Mouse (Mus musculus): ENCODE results near the gene Lpp.

- TF ChIP-seq NRF1 (IDR thresholded peaks at IDR 0.05; ENCODE audit: low read depth, low read length) (no peak), TCF12 (IDR thresholded peaks at IDR 0.05; ENCODE audit: low read depth, low read length) (no peak), CTCF (conservative IDR thresholded peaks at IDR 0.05 in 1 of 2, IDR thresholded peaks at IDR 0.05 in 1 of 2; ENCODE audit: low read depth in 2 of 2, low read length in 2 of 2) (no peak), CHD1 (IDR thresholded peaks at IDR 0.05; ENCODE audit: low read depth, low read length) (no peak), ELF1 (IDR thresholded peaks at IDR 0.05; ENCODE audit: low read depth, low read length) (no peak), KAT2A (IDR thresholded peaks at IDR 0.05; ENCODE audit: insufficient replicate concordance, low read length) (no peak), POLR2AphosphoS2 (IDR thresholded peaks at IDR 0.05; ENCODE audit: low read depth, low read length) (no peak), HCFC1 (IDR thresholded peaks at IDR 0.05; ENCODE audit: low read depth, low read length) (no peak), MEF2A (IDR thresholded peaks at IDR 0.05; ENCODE audit: borderline replicate concordance, low read depth, low read length) (no peak), USF1 (IDR thresholded peaks at IDR 0.05; ENCODE audit: low read depth, low read length) (no peak)
These were observed 102.2 kb downstream of the Lpp start for GRCm38 (mm10) chr16:24495461-24495860.

Measured in CH12.LX (cell line).